Mouse (Mus musculus): Measurements from ENCODE around the gene Gpr84. TPM values are rescaled to one million over a fixed set of nuclear protein-coding genes. Genes with fewer than 3 reads are reported as not detected.

Gpr84 gene
- polyA plus RNA-seq, 1 experiment from 2014 or later: 0.31 TPM

- H3K4me3 ChIP-seq (ENCODE audit: low read depth, low read length): no peak overlapping the region
- 63% methylated on average over 5 of the region's 5 CpGs for WGBS
- peaks cover 27% of the 10 kb centered on the region for H3K4me1 ChIP-seq (ENCODE audit: control insufficient read depth, insufficient read depth, low read length)
- ATAC-seq (ENCODE audit: insufficient number of reproducible peaks, low FRiP score, low TSS enrichment, low read depth) (peak; percentile 31; the same call in 1 of the 2 replicates), DNase-seq (ENCODE audit: low spot score) (no peak)
- no peak overlapping the region for H3K9ac ChIP-seq (ENCODE audit: low read length)
- no peak overlapping the region for H3K27ac ChIP-seq (replicated peaks; ENCODE audit: low read depth, low read length)
- no peaks in the 10 kb centered on the region for H3K27me3 ChIP-seq (ENCODE audit: control insufficient read depth, insufficient read depth, low read length)
- H3K4me2 ChIP-seq (ENCODE audit: low read depth, severe bottlenecking): peak overlapping the region; percentile 17; the same call in 1 of the 2 replicates
- H3K9me3 ChIP-seq (ENCODE audit: control insufficient read depth, low read length): no peaks in the 10 kb centered on the region
- no peaks in the 10 kb centered on the region for H3K36me3 ChIP-seq (ENCODE audit: control insufficient read depth, insufficient read depth, low read length)
Observed at GRCm38 (mm10) chr15:103333738-103334137, 23.3 kb upstream of the Gpr84 start.

- ATAC-seq (ENCODE audit: insufficient number of reproducible peaks, low FRiP score, low TSS enrichment, low read depth) (no peak), DNase-seq (ENCODE audit: low spot score) (no peak)
- Histone ChIP-seq H3K27me3 (ENCODE audit: control insufficient read depth, insufficient read depth, low read length) (no peaks in the 10 kb centered on the region), H3K36me3 (ENCODE audit: control insufficient read depth, insufficient read depth, low read length) (no peaks in the 10 kb centered on the region), H3K9me3 (ENCODE audit: control insufficient read depth, low read length) (no peaks in the 10 kb centered on the region), H3K27ac (replicated peaks; ENCODE audit: low read depth, low read length) (no peak overlapping the region), H3K4me3 (ENCODE audit: low read depth, low read length) (no peak overlapping the region), H3K9ac (ENCODE audit: low read length) (no peak overlapping the region), H3K4me2 (ENCODE audit: low read depth, severe bottlenecking) (peak overlapping the region; percentile 2; the same call in 1 of the 2 replicates), H3K4me1 (ENCODE audit: control insufficient read depth, insufficient read depth, low read length) (peaks cover 27% of the 10 kb centered on the region)
- 70% methylated on average over 5 of the region's 5 CpGs for WGBS
Observed at GRCm38 (mm10) chr15:103333081-103333615, 22.7 kb upstream of the Gpr84 start.

GRCm38 (mm10) chr15:103323455-103324247, 13.2 kb upstream of the Gpr84 start:
- 1% methylated on average over 39 of the region's 40 CpGs for WGBS
- peak overlapping the region; percentile 85 for H3K4me2 ChIP-seq (ENCODE audit: low read depth, severe bottlenecking)
- no peaks in the 10 kb centered on the region for H3K27me3 ChIP-seq (ENCODE audit: control insufficient read depth, insufficient read depth, low read length)
- ATAC-seq (ENCODE audit: insufficient number of reproducible peaks, low FRiP score, low TSS enrichment, low read depth): peak; percentile 92
- H3K4me1 ChIP-seq (ENCODE audit: control insufficient read depth, insufficient read depth, low read length): peaks cover 10% of the 10 kb centered on the region
- peak overlapping the region; percentile 75 for H3K4me3 ChIP-seq (ENCODE audit: low read depth, low read length)
- H3K9ac ChIP-seq (ENCODE audit: low read length): peak overlapping the region; percentile 72
- DNase-seq (ENCODE audit: low spot score): peak; percentile 94
- H3K9me3 ChIP-seq (ENCODE audit: control insufficient read depth, low read length): no peaks in the 10 kb centered on the region
- H3K27ac ChIP-seq (replicated peaks; ENCODE audit: low read depth, low read length): peak overlapping the region; percentile 53; the same call in 1 of the 2 replicates
- H3K36me3 ChIP-seq (ENCODE audit: control insufficient read depth, insufficient read depth, low read length): no peaks in the 10 kb centered on the region

GRCm38 (mm10) chr15:103323070-103323454, 12.7 kb upstream of the Gpr84 start:
- DNase-seq (ENCODE audit: low spot score) (peak; percentile 75), ATAC-seq (ENCODE audit: insufficient number of reproducible peaks, low FRiP score, low TSS enrichment, low read depth) (peak; percentile 49)
- peak overlapping the region; percentile 72 for H3K9ac ChIP-seq (ENCODE audit: low read length)
- peak overlapping the region; percentile 75 for H3K4me3 ChIP-seq (ENCODE audit: low read depth, low read length)
- H3K4me1 ChIP-seq (ENCODE audit: control insufficient read depth, insufficient read depth, low read length): peaks cover 10% of the 10 kb centered on the region
- H3K27ac ChIP-seq (replicated peaks; ENCODE audit: low read depth, low read length): peak overlapping the region; percentile 53; the same call in 1 of the 2 replicates
- H3K27me3 ChIP-seq (ENCODE audit: control insufficient read depth, insufficient read depth, low read length): no peaks in the 10 kb centered on the region
- 0% methylated on average over 18 of the region's 26 CpGs for WGBS
- H3K36me3 ChIP-seq (ENCODE audit: control insufficient read depth, insufficient read depth, low read length): no peaks in the 10 kb centered on the region
- H3K9me3 ChIP-seq (ENCODE audit: control insufficient read depth, low read length): no peaks in the 10 kb centered on the region
- H3K4me2 ChIP-seq (ENCODE audit: low read depth, severe bottlenecking): peak overlapping the region; percentile 85

GRCm38 (mm10) chr15:103322396-103322795, 12.0 kb upstream of the Gpr84 start:
- no peak overlapping the region for H3K27ac ChIP-seq (replicated peaks; ENCODE audit: low read depth, low read length)
- ATAC-seq (ENCODE audit: insufficient number of reproducible peaks, low FRiP score, low TSS enrichment, low read depth): no peak

GRCm38 (mm10) chr15:103321076-103321475, 10.7 kb upstream of the Gpr84 start:
- H3K27ac ChIP-seq (replicated peaks; ENCODE audit: low read depth, low read length): no peak overlapping the region
- no peaks in the 10 kb centered on the region for H3K27me3 ChIP-seq (ENCODE audit: control insufficient read depth, insufficient read depth, low read length)
- 44% methylated on average over 1 of the region's 1 CpGs for WGBS
- H3K9ac ChIP-seq (ENCODE audit: low read length): no peak overlapping the region
- no peaks in the 10 kb centered on the region for H3K36me3 ChIP-seq (ENCODE audit: control insufficient read depth, insufficient read depth, low read length)
- H3K4me2 ChIP-seq (ENCODE audit: low read depth, severe bottlenecking): no peak overlapping the region
- no peaks in the 10 kb centered on the region for H3K9me3 ChIP-seq (ENCODE audit: control insufficient read depth, low read length)
- DNase-seq (ENCODE audit: low spot score) (peak; percentile 55), ATAC-seq (ENCODE audit: insufficient number of reproducible peaks, low FRiP score, low TSS enrichment, low read depth) (no peak)
- no peak overlapping the region for H3K4me3 ChIP-seq (ENCODE audit: low read depth, low read length)
- peaks cover 10% of the 10 kb centered on the region for H3K4me1 ChIP-seq (ENCODE audit: control insufficient read depth, insufficient read depth, low read length)

More at GRCm38 (mm10) chr15:103322396-103322795, 12.0 kb upstream of the Gpr84 start:
- Histone ChIP-seq H3K9ac (ENCODE audit: low read length) (peak overlapping the region; percentile 72), H3K36me3 (ENCODE audit: control insufficient read depth, insufficient read depth, low read length) (no peaks in the 10 kb centered on the region), H3K4me1 (ENCODE audit: control insufficient read depth, insufficient read depth, low read length) (peaks cover 10% of the 10 kb centered on the region), H3K9me3 (ENCODE audit: control insufficient read depth, low read length) (no peaks in the 10 kb centered on the region), H3K4me2 (ENCODE audit: low read depth, severe bottlenecking) (peak overlapping the region; percentile 85), H3K27me3 (ENCODE audit: control insufficient read depth, insufficient read depth, low read length) (no peaks in the 10 kb centered on the region), H3K4me3 (ENCODE audit: low read depth, low read length) (peak overlapping the region; percentile 75)
- DNase-seq (ENCODE audit: low spot score): no peak
- WGBS: 47% methylated on average over 4 of the region's 4 CpGs

- Histone ChIP-seq H3K36me3 (ENCODE audit: control insufficient read depth, insufficient read depth, low read length) (no peaks in the 10 kb centered on the region), H3K4me1 (ENCODE audit: control insufficient read depth, insufficient read depth, low read length) (peaks cover 22% of the 10 kb centered on the region), H3K27ac (replicated peaks; ENCODE audit: low read depth, low read length) (no peak overlapping the region), H3K4me3 (ENCODE audit: low read depth, low read length) (no peak overlapping the region), H3K9me3 (ENCODE audit: control insufficient read depth, low read length) (no peaks in the 10 kb centered on the region), H3K9ac (ENCODE audit: low read length) (no peak overlapping the region), H3K4me2 (ENCODE audit: low read depth, severe bottlenecking) (no peak overlapping the region), H3K27me3 (ENCODE audit: control insufficient read depth, insufficient read depth, low read length) (no peaks in the 10 kb centered on the region)
- WGBS: 80% methylated on average over 3 of the region's 3 CpGs
- ATAC-seq (ENCODE audit: insufficient number of reproducible peaks, low FRiP score, low TSS enrichment, low read depth): no peak
- no peak for DNase-seq (ENCODE audit: low spot score)
Observed at GRCm38 (mm10) chr15:103318201-103318816, 7.9 kb upstream of the Gpr84 start.

- no peaks in the 10 kb centered on the region for H3K36me3 ChIP-seq (ENCODE audit: control insufficient read depth, insufficient read depth, low read length)
- H3K9me3 ChIP-seq (ENCODE audit: control insufficient read depth, low read length): no peaks in the 10 kb centered on the region
- 90% methylated on average over 8 of the region's 8 CpGs for WGBS
- DNase-seq (ENCODE audit: low spot score) (no peak), ATAC-seq (ENCODE audit: insufficient number of reproducible peaks, low FRiP score, low TSS enrichment, low read depth) (no peak)
- no peak overlapping the region for H3K27ac ChIP-seq (replicated peaks; ENCODE audit: low read depth, low read length)
- no peak overlapping the region for H3K9ac ChIP-seq (ENCODE audit: low read length)
- no peak overlapping the region for H3K4me2 ChIP-seq (ENCODE audit: low read depth, severe bottlenecking)
- H3K4me3 ChIP-seq (ENCODE audit: low read depth, low read length): no peak overlapping the region
- no peaks in the 10 kb centered on the region for H3K27me3 ChIP-seq (ENCODE audit: control insufficient read depth, insufficient read depth, low read length)
- peaks cover 22% of the 10 kb centered on the region for H3K4me1 ChIP-seq (ENCODE audit: control insufficient read depth, insufficient read depth, low read length)
Observed at GRCm38 (mm10) chr15:103317731-103318130, 7.3 kb upstream of the Gpr84 start.

Measured in limb, embryonic 11.5 days (tissue).